Mouse (Mus musculus): ENCODE data around the gene Hist1h3d. TPM values are rescaled to one million over a fixed set of nuclear protein-coding genes. Genes with fewer than 3 reads are reported as not detected.
"Not testable (repeated sequence)": the region's sequence is repeated elsewhere in the genome, so short reads cannot be mapped to it uniquely, and the experiment has no call there.

Hist1h3d gene
- polyA plus RNA-seq (2015; fragmentation: Nextera tagmentation; extraction: Ambion mirVana): 9.4 and 10.2 TPM in 2 replicates

DNA sequence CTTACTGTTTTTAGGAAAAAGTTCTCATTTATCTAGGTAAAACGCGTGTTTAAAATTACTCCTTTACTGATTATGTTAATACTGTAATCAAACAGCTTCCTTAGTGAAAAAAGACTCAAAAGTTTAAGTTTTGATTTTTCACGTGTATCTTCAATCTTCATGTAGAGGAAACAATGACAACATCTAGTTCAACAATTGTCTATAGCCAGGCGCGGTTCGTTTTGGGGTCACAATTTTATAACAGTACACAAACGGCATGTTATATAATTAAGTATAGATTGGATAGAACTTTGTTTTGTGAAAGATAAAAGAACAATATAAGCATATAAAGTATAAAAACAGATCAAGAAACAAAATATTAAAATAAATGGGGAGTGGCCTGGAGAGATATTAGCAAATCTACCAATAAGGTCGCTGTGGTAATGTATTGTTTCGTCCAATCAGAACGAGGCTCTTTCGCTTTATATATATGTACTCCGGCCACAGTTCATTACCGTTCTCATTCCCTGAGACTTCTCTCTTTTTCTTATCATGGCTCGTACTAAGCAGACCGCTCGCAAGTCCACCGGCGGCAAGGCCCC, at the start of gene Hist1h3d:
Gene Hist1h3d, plus strand, starts transcription at position 493 of the 581 bp plus-strand sequence.
- Histone ChIP-seq H3K4me2 (peak within 1 kb of the TSS; percentile 54), H3K36me3 (no peaks in the 10 kb centered on the region), H3K27ac (peak within 1 kb of the TSS; percentile 92), H3K4me3 (peak within 1 kb of the TSS; percentile 47), H3K9ac (peak within 1 kb of the TSS; percentile 68), H3K9me3 (no peaks in the 10 kb centered on the region), H3K27me3 (no peaks in the 10 kb centered on the region), H3K4me1 (peaks cover 14% of the 10 kb centered on the region; the same call in 1 of the 2 replicates)
- under 1% methylated on average over 18 of the region's 18 CpGs for WGBS
- peak; percentile 67; the same call in 1 of the 2 replicates for ATAC-seq (ENCODE audit: borderline replicate concordance, extremely low read depth, low FRiP score, low TSS enrichment)

- ATAC-seq (ENCODE audit: borderline replicate concordance, extremely low read depth, low FRiP score, low TSS enrichment): no peak
- Histone ChIP-seq H3K9ac (peak overlapping the region; percentile 24), H3K27ac (no peak overlapping the region)
Observed at GRCm38 (mm10) chr13:23525901-23526300, 49.7 kb upstream of the Hist1h3d start.

DNA sequence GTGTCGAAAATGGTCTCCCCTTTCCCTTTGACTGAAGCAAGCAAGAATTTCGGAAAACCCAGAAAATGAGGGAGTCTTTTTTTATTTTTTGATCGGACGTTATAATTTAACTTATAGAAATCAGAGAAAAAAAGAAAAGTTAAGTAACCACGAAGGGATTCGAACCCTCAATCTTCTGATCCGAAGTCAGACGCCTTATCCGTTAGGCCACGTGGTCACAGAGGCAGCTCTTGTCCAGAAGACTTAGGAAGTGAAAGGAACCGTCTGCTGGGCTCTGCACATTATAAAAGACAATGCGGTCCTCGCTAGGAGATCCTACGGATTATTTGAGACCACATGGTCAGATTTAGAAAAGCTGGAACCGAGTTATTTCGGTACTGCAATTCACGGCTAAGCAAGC, 49.3 kb upstream of the Hist1h3d start:
- WGBS: under 1% methylated on average over 17 of the region's 17 CpGs
- peak overlapping the region; percentile 67 for H3K27ac ChIP-seq
- H3K4me3 ChIP-seq: peak overlapping the region; percentile 40
- H3K36me3 ChIP-seq: no peaks in the 10 kb centered on the region
- peak overlapping the region; percentile 54 for H3K4me2 ChIP-seq
- no peaks in the 10 kb centered on the region for H3K27me3 ChIP-seq
- H3K4me1 ChIP-seq: peaks cover 15% of the 10 kb centered on the region
- H3K9me3 ChIP-seq: no peaks in the 10 kb centered on the region
- peak; percentile 46; the same call in 1 of the 2 replicates for ATAC-seq (ENCODE audit: borderline replicate concordance, extremely low read depth, low FRiP score, low TSS enrichment)
- peak overlapping the region; percentile 24; the same call in 1 of the 2 replicates for H3K9ac ChIP-seq

More at GRCm38 (mm10) chr13:23525901-23526300, 49.7 kb upstream of the Hist1h3d start:
- peaks cover 17% of the 10 kb centered on the region for H3K4me1 ChIP-seq
- no peaks in the 10 kb centered on the region for H3K36me3 ChIP-seq
- H3K4me2 ChIP-seq: peak overlapping the region; percentile 52
- no peaks in the 10 kb centered on the region for H3K27me3 ChIP-seq
- under 1% methylated on average over 10 of the region's 10 CpGs for WGBS
- peak overlapping the region; percentile 40 for H3K4me3 ChIP-seq
- H3K9me3 ChIP-seq: no peaks in the 10 kb centered on the region

GRCm38 (mm10) chr13:23529005-23529404, 46.6 kb upstream of the Hist1h3d start:
- Histone ChIP-seq H3K4me1 (peaks cover 28% of the 10 kb centered on the region), H3K27me3 (no peaks in the 10 kb centered on the region), H3K36me3 (no peaks in the 10 kb centered on the region), H3K4me2 (peak overlapping the region; percentile 5; the same call in 1 of the 2 replicates), H3K9me3 (no peaks in the 10 kb centered on the region), H3K9ac (no peak overlapping the region), H3K4me3 (no peak overlapping the region), H3K27ac (peak overlapping the region; percentile 33; the same call in 1 of the 2 replicates)
- ATAC-seq (ENCODE audit: borderline replicate concordance, extremely low read depth, low FRiP score, low TSS enrichment): no peak
- 65% methylated on average over 5 of the region's 5 CpGs for WGBS

DNA sequence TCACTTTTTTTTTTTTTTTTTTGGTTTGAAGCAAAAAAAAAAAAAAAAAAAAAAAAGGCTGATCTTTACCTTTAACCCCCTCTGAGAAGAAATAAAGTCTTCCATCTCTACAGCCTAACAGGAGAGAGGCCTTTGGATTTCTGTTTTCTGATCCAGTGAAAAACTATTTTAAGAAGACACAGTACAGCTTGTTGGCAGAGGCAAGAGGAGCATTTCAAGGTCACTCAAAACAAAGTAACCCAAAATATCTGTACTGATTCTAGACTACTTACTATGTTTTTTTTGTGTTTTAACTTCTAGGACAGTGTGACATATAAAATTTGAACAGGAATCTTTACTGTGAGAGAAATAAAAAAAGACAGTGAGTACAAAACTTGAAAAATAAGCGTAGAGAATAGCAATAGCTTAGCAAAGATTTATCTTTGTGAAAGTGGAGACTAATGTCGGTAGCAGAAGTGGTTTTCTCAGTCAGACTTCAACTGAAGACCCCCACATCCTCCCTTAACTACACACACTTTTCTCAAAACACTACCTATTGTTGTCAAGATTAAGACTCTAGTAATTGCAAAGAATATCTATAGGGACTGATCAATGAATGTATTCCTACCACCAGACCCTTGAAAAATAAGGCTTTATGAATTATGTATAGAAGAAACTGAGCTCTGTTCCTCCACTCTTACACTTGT, 45.9 kb upstream of the Hist1h3d start:
- no peak for ATAC-seq (ENCODE audit: borderline replicate concordance, extremely low read depth, low FRiP score, low TSS enrichment)
- 9% methylated on average over 2 of the region's 2 CpGs for WGBS
- Histone ChIP-seq H3K9ac (peak overlapping the region; percentile 57), H3K9me3 (no peaks in the 10 kb centered on the region), H3K4me1 (peaks cover 31% of the 10 kb centered on the region), H3K27ac (peak overlapping the region; percentile 98), H3K27me3 (no peaks in the 10 kb centered on the region), H3K4me3 (peak overlapping the region; percentile 48), H3K4me2 (peak overlapping the region; percentile 66), H3K36me3 (no peaks in the 10 kb centered on the region)

DNA sequence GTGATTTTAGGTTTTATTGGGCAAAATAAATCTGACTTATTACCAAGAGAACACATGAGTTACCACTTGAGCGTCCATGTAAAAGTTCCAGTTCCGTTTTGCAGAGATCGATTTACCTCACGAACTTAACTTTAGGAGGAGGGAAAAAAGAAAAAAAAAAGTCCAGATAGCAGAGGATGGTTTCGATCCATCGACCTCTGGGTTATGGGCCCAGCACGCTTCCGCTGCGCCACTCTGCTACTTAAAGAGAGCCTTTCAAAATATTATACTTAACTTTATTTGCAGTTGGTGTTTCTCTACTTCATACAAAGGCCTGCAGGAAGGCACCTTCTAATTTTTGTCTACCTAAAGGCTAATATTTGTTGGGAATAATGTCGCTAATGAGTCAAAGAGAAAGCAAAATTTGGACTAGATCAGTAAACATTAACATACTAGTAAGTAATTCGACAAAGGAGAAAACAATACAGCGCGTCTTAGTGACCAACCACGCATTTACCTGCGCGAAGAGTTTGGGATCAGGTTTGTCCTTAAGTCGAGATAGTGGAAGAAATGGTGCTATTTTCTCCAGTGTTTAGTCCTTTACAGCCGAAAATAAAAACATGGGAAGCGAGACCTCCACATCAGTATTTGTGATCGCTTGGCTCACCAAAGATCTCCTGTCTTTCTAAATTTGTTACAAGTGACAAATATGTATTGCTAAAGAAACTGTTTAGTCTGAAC, 45.2 kb upstream of the Hist1h3d start:
- no peaks in the 10 kb centered on the region for H3K36me3 ChIP-seq
- peak overlapping the region; percentile 57 for H3K9ac ChIP-seq
- H3K27ac ChIP-seq: peak overlapping the region; percentile 98
- under 1% methylated on average over 20 of the region's 20 CpGs for WGBS
- ATAC-seq (ENCODE audit: borderline replicate concordance, extremely low read depth, low FRiP score, low TSS enrichment): no peak
- H3K4me1 ChIP-seq: peaks cover 32% of the 10 kb centered on the region
- peak overlapping the region; percentile 66 for H3K4me2 ChIP-seq
- no peaks in the 10 kb centered on the region for H3K27me3 ChIP-seq
- peak overlapping the region; percentile 48 for H3K4me3 ChIP-seq
- no peaks in the 10 kb centered on the region for H3K9me3 ChIP-seq

GRCm38 (mm10) chr13:23530901-23531875, 44.4 kb upstream of the Hist1h3d start, which contains the start of gene Hist1h4h:
Gene Hist1h4h, plus strand, starts transcription at chr13:23531050.
- peak; percentile 77 for ATAC-seq (ENCODE audit: borderline replicate concordance, extremely low read depth, low FRiP score, low TSS enrichment)
- peak within 1 kb of the TSS; percentile 66 for H3K4me2 ChIP-seq

DNA sequence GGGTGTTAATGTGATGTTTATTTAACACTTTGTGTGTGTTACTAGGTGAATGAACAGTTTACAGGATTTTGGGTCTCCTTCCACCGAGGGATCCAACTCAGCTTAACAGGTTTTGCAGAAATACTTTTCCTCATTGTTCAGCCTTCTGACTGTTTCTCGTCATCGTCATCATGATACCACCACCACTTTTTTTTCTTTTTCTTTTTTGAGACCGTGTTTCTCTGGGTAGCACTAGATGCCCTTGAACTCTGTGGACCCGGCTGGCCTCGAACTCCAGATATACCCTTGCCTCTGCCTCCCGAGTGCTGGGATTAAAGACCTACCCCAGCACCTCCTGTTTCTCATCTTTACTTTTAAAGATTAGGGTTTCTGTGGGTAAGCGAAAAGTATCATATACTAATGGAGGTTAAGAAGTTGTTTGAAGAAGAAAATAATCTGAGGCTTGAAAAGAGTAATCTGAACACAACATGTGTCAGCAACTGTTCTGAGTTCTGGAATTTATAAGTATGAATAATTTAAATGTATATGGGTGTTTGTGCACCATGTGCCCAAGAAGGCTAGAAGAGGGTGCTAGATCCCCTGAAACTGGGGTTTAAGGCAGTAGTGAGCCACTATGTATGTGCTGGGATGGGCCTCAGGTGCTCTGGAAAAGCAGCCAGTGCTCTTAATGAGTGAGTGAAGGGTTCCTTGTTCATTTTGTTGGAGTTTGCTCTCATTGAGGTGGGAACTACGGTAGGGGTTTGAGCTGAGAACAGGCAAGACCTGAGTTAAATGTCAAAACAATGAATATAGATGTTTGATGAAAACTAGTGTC, 43.1 kb upstream of the Hist1h3d start:
- H3K27me3 ChIP-seq: no peaks in the 10 kb centered on the region
- peak overlapping the region; percentile 48 for H3K4me3 ChIP-seq
- no peaks in the 10 kb centered on the region for H3K36me3 ChIP-seq
- H3K27ac ChIP-seq: peak overlapping the region; percentile 98
- H3K4me2 ChIP-seq: peak overlapping the region; percentile 66
- H3K9me3 ChIP-seq: no peaks in the 10 kb centered on the region
- no peak for ATAC-seq (ENCODE audit: borderline replicate concordance, extremely low read depth, low FRiP score, low TSS enrichment)
- H3K4me1 ChIP-seq: peaks cover 39% of the 10 kb centered on the region
- 11% methylated on average over 9 of the region's 9 CpGs for WGBS
- H3K9ac ChIP-seq: peak overlapping the region; percentile 49

More at GRCm38 (mm10) chr13:23530901-23531875, 44.4 kb upstream of the Hist1h3d start, which contains the start of gene Hist1h4h:
- no peaks in the 10 kb centered on the region for H3K9me3 ChIP-seq
- H3K4me1 ChIP-seq: peaks cover 32% of the 10 kb centered on the region
- WGBS: under 1% methylated on average over 64 of the region's 70 CpGs
- peak within 1 kb of the TSS; percentile 48 for H3K4me3 ChIP-seq
- peak within 1 kb of the TSS; percentile 98 for H3K27ac ChIP-seq
- H3K36me3 ChIP-seq: no peaks in the 10 kb centered on the region
- H3K9ac ChIP-seq: peak within 1 kb of the TSS; percentile 57
- no peaks in the 10 kb centered on the region for H3K27me3 ChIP-seq

DNA sequence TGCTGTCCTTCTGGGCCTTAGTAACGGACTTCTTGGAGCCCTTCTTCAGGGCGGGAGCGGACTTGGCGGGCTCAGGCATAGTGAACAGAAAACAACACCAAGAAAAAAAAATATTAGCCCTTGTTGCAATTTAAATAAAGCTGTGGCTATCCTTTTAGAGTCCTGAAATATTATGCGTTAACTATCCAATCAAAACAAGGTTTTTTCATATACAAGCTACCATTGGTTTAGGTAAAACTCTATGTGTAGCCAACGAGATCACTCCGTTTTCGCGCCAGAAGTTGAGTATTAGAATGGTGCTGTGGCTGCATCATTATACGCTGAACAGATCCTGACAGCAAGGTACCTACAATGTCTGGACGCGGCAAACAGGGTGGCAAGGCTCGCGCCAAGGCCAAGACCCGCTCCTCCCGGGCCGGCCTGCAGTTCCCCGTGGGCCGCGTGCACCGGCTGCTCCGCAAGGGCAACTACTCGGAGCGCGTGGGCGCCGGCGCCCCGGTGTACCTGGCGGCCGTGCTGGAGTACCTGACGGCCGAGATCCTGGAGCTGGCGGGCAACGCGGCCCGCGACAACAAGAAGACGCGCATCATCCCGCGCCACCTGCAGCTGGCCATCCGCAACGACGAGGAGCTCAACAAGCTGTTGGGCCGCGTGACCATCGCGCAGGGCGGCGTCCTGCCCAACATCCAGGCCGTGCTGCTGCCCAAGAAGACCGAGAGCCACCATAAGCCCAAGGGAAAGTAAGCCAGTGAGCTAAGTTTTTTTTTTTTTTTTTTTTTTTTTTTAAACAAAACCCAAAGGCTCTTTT, 41.8 kb upstream of the Hist1h3d start, which contains the start of gene Hist1h2af:
Gene Hist1h2af, plus strand, starts transcription at position 347 of the 808 bp plus-strand sequence.
- peak within 1 kb of the TSS; percentile 48 for H3K4me3 ChIP-seq
- H3K4me2 ChIP-seq: peak within 1 kb of the TSS; percentile 66
- peak; percentile 53; the same call in 1 of the 2 replicates for ATAC-seq (ENCODE audit: borderline replicate concordance, extremely low read depth, low FRiP score, low TSS enrichment)
- H3K27me3 ChIP-seq, H3K36me3 ChIP-seq, H3K9me3 ChIP-seq: not testable (repeated sequence)
- H3K27ac ChIP-seq: peak within 1 kb of the TSS; percentile 98
- under 1% methylated on average over 28 of the region's 53 CpGs for WGBS
- H3K9ac ChIP-seq: peak within 1 kb of the TSS; percentile 61
- peaks cover 36% of the 10 kb centered on the region for H3K4me1 ChIP-seq

Measured in lung, embryonic 15.5 days (tissue).